ENCODE assay signal across 8 mouse cellular contexts in genomic region chr17:88629931-88630553, GRCm38 (mm10). TPM values are rescaled to one million over a fixed set of nuclear protein-coding genes. Genes with fewer than 3 reads are reported as not detected.
A peak's percentile ranks its signal among the peaks of the same experiment; 100 is the strongest.
DNase-seq lines count a peak whose midpoint lies in the region; ATAC-seq and TF ChIP-seq lines count a peak whose summit lies in the region.
"Had no signal": no experiment of that assay in that cellular context is flagged by ENCODE, and none has a peak within 500 bp of the region (broad histone marks: within the 10 kb centered on the region; RNA-seq: fewer than 3 reads in every experiment).

No protein-coding gene starts in this region.

- 12% methylated on average over 11 of the region's 11 CpGs for WGBS in midbrain, embryonic 13.5 days

- H3K36me3 ChIP-seq in midbrain, embryonic 13.5 days = no peaks in the 10 kb centered on the region

- no peak overlapping the region for H3K4me2 ChIP-seq in midbrain, embryonic 13.5 days (replicated peaks)

- peaks cover 12% of the 10 kb centered on the region; the same call in 1 of the 2 replicates for H3K4me1 ChIP-seq in embryonic fibroblast, embryonic 13.5 days (ENCODE audit: control insufficient read depth, insufficient read depth, low read length)
- peaks cover 18% of the 10 kb centered on the region for H3K4me1 ChIP-seq in midbrain, embryonic 13.5 days (replicated peaks)

- intact Hi-C loops in heart, postnatal 10 days (cut with DNase I) = no loop called here

- peak overlapping the region; percentile 36 for H3K4me3 ChIP-seq in embryonic fibroblast, embryonic 13.5 days (ENCODE audit: insufficient read depth, low read length)
- H3K4me3 ChIP-seq in midbrain, embryonic 13.5 days (replicated peaks) = no peak overlapping the region

- H3K27ac ChIP-seq in embryonic fibroblast, embryonic 13.5 days (ENCODE audit: insufficient read depth, low read length) = peak overlapping the region; percentile 97
- H3K27ac ChIP-seq in midbrain, embryonic 13.5 days = peak overlapping the region; percentile 67

- H3K9me3 ChIP-seq in midbrain, embryonic 13.5 days = no peaks in the 10 kb centered on the region

- H3K27me3 ChIP-seq in midbrain, embryonic 13.5 days = no peaks in the 10 kb centered on the region

- peak; percentile 70 for ATAC-seq in midbrain, embryonic 13.5 days

- no peak for TF ChIP-seq POLR2A in embryonic fibroblast, embryonic 13.5 days (IDR thresholded peaks at IDR 0.05; ENCODE audit: low read depth, low read length)

- no peak overlapping the region for H3K9ac ChIP-seq in midbrain, embryonic 13.5 days (replicated peaks)

- DNase-seq in adipocyte (ENCODE audit: low spot score) = peak; percentile 60
- DNase-seq in heart, postnatal 10 days = peak; percentile 40 to 49
- DNase-seq in kidney, postnatal 25 days = peak; percentile 54 to 84
- DNase-seq in yolk sac, embryonic 10.5 days (ENCODE audit: low spot score) = peak; percentile 74
- no peak for DNase-seq in cerebellum, postnatal 4 days (ENCODE audit: low spot score in 2 of 2)

- no peak for TF ChIP-seq CTCF in embryonic fibroblast, embryonic 13.5 days (IDR thresholded peaks at IDR 0.05; ENCODE audit: borderline replicate concordance, insufficient read depth, low read length)

RNA-seq across cellular contexts. Expression of gene Ston1, which starts 32.6 kb away (rescaled TPM):
- 88.3 and 103 TPM in 2 replicates for polyA plus RNA-seq in embryonic fibroblast, embryonic 13.5 days (2011; ENCODE audit: insufficient read length, low read depth, missing spikeins)
- 10 to 100 TPM; 25.9 to 30.9 TPM for total RNA-seq in heart, postnatal 10 days (2021)
- 0.89 and 1.7 TPM in 2 replicates for polyA plus RNA-seq in midbrain, embryonic 13.5 days (2015; fragmentation: Nextera tagmentation; extraction: Ambion mirVana)
- total RNA-seq: neutrophil, adult 5-6 weeks had no signal

RNA-seq across cellular contexts. Expression of gene Gtf2a1l, which starts 38.4 kb away (rescaled TPM):
- polyA plus RNA-seq in embryonic fibroblast, embryonic 13.5 days (2011; ENCODE audit: insufficient read length, low read depth, missing spikeins) = not detected in 2 replicates
- total RNA-seq in heart, postnatal 10 days (2021) = not detected
- polyA plus RNA-seq in midbrain, embryonic 13.5 days (2015; fragmentation: Nextera tagmentation; extraction: Ambion mirVana) = 0.12 and 0.28 TPM in 2 replicates

Comparison
In these comparisons a context has a peak if more than half of its experiments do, and no peak if none do; other contexts are left out.
1. DNase-seq: peak in adipocyte (single experiment), heart, postnatal 10 days (2 of 2), kidney, postnatal 25 days (2 of 2) and yolk sac, embryonic 10.5 days (single experiment); none in cerebellum, postnatal 4 days (0 of 2).
2. RNA of gene Ston1, which starts 32.6 kb away (polyA plus RNA-seq): 88.3 to 103 TPM in embryonic fibroblast, embryonic 13.5 days; 0.89 to 1.7 TPM in midbrain, embryonic 13.5 days; every median in the first group is over 10 times any median in the second.